Mouse (Mus musculus) brain, embryonic 14.5 days (tissue): Measurements from ENCODE around the gene Cdkn2aipnl.

Source experiments
- CTCF ChIP-seq: fragments of 200-500 bp; IDR thresholded peaks from 2 replicates; pipeline ENCODE4 v1.5.1; 2012; ENCODE audit warnings: inconsistent platforms, mild to moderate bottlenecking, moderate library complexity, borderline replicate concordance; ENCODE audit not compliant: insufficient read depth, insufficient read length; ENCODE audit errors: extremely low read depth
- POLR2A ChIP-seq: fragments of 200-500 bp; IDR thresholded peaks from 2 replicates; pipeline ENCODE4 v1.6.1; 2012; ENCODE audit warnings: mild to moderate bottlenecking, inconsistent platforms, borderline replicate concordance; ENCODE audit not compliant: poor library complexity, insufficient read depth, insufficient read length, severe bottlenecking; ENCODE audit errors: extremely low read depth

DNA sequence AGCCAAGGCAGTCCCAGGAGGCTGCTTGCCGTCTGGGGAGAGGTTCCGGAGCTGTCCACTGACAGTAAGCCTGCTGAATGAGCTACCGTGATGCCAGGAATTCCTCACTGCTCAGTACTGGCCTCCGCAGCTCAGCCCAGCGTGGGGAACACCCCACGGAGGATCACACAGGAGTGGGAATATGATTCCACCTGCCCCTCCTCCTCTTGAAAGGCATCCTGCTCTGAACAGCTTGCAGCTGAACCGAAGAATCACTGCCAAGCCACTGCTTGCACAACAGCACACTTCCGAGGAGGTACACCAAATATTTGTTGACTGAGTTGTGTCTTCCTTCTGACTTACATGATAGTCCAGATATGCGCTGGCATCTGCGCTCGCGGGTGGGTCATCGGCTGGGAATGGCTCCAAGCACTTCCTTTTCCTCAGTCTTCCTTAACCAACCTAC is 26.9 kb upstream of the Cdkn2aipnl start:
- TF ChIP-seq CTCF (no peak), POLR2A (no peak)
